Mouse (Mus musculus): Measurements from ENCODE around the gene Shh. TPM values are rescaled to one million over a fixed set of nuclear protein-coding genes. Genes with fewer than 3 reads are reported as not detected.

Gene Shh
- polyA plus RNA-seq, 1 experiment from 2014 or later, result 0.14 TPM

DNA sequence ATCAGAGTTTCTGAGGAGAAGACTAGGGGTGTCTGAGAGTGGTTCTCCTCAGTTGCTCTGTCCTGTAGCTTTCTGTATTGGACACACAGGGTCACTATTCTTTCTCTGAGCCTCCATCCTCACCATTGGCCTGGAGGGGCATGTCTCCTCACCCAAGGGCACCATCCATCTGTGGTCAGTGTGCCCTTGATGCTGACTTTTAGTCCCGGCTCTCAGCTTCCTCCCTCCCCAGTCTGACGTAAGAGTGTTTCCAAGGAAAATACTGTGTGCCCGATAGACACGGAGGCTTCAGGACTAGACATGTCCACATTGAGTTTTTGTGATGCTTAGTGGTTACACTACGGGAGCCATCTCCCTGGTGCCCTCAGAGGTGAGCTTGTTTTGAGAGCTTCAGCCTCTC is 6.5 kb upstream of the Shh start:
- ATAC-seq (replicated peaks; ENCODE audit: extremely low read depth, insufficient read depth, low FRiP score), result no peak
- no peak overlapping the region for H3K4me2 ChIP-seq (ENCODE audit: low read depth, low read length)
- no peaks in the 10 kb centered on the region for H3K4me1 ChIP-seq (ENCODE audit: control insufficient read depth, insufficient read depth, low read length)
- H3K36me3 ChIP-seq (ENCODE audit: control insufficient read depth, insufficient read depth), result no peaks in the 10 kb centered on the region
- no peak overlapping the region for H3K4me3 ChIP-seq (ENCODE audit: low read length)
- H3K9ac ChIP-seq (ENCODE audit: low read length), result no peak overlapping the region
- WGBS, result 80% methylated on average over 5 of the region's 5 CpGs
- H3K9me3 ChIP-seq (replicated peaks; ENCODE audit: control insufficient read depth, low read length), result no peaks in the 10 kb centered on the region
- peaks cover 38% of the 10 kb centered on the region for H3K27me3 ChIP-seq (ENCODE audit: control insufficient read depth, insufficient read depth, low read length)
- H3K27ac ChIP-seq (ENCODE audit: low read length), result no peak overlapping the region

DNA sequence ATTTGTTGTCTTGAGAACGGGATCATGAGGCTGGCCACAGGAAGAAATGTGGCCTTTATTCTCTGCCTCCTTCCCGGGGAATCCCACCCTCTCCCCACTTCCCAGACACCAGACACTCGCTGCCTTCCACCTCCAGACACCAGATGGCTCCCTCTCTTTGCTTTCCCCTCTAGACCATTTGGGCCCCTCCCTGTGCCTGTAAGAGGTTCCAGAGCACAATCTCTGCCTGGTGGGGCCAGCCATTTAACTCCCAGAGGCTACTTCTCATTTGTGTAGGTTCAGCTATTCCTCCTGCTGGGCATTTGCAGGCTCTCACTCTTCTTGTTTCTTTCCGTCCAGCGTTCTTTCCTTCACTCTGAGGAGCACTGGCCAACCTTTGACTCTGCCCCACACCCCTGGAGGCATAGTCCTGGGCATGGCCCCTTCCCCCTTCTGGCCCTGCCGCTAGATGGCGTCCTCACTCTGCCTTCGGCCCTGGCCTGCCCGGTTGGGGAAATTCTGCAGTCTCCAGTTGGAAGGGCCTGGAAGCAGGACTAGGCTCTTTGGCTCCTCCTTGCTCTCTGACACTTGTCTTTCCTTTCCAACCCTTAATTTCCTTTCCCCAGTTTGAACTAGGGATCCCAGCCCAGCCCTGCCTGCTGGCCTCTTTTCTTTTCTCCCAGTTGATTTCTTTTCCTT is 2.6 kb upstream of the Shh start:
- no peak for ATAC-seq (replicated peaks; ENCODE audit: extremely low read depth, insufficient read depth, low FRiP score)
- peaks cover 77% of the 10 kb centered on the region for H3K27me3 ChIP-seq (ENCODE audit: control insufficient read depth, insufficient read depth, low read length)
- H3K9me3 ChIP-seq (replicated peaks; ENCODE audit: control insufficient read depth, low read length), result no peaks in the 10 kb centered on the region
- no peaks in the 10 kb centered on the region for H3K36me3 ChIP-seq (ENCODE audit: control insufficient read depth, insufficient read depth)
- H3K27ac ChIP-seq (ENCODE audit: low read length), result no peak overlapping the region
- H3K4me3 ChIP-seq (ENCODE audit: low read length), result no peak overlapping the region
- WGBS, result 9% methylated on average over 9 of the region's 9 CpGs
- H3K4me2 ChIP-seq (ENCODE audit: low read depth, low read length), result no peak overlapping the region
- H3K9ac ChIP-seq (ENCODE audit: low read length), result no peak overlapping the region
- H3K4me1 ChIP-seq (ENCODE audit: control insufficient read depth, insufficient read depth, low read length), result peaks cover 5% of the 10 kb centered on the region; the same call in 1 of the 2 replicates

DNA sequence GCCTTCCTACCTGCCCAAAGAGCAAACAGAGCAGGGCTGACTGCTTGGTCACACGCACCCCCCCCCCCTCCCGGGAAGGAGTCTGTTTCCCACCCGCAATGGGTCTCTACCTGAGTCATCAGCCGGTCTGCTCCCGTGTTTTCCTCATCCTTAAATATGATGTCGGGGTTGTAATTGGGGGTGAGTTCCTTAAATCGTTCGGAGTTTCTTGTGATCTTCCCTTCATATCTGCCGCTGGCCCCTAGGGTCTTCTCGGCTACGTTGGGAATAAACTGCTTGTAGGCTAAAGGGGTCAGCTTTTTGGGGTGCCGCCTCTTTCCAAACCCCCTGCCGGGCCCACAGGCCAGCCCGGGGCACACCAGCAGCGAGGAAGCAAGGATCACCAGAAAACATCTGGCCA is 705 bp downstream of the Shh start:
- Histone ChIP-seq H3K9ac (ENCODE audit: low read length) (no peak overlapping the region; the same call in 1 of the 2 replicates), H3K27me3 (ENCODE audit: control insufficient read depth, insufficient read depth, low read length) (peaks cover 97% of the 10 kb centered on the region), H3K4me3 (ENCODE audit: low read length) (peak overlapping the region; percentile 33), H3K36me3 (ENCODE audit: control insufficient read depth, insufficient read depth) (no peaks in the 10 kb centered on the region), H3K27ac (ENCODE audit: low read length) (no peak overlapping the region), H3K9me3 (replicated peaks; ENCODE audit: control insufficient read depth, low read length) (no peaks in the 10 kb centered on the region), H3K4me1 (ENCODE audit: control insufficient read depth, insufficient read depth, low read length) (peaks cover 5% of the 10 kb centered on the region; the same call in 1 of the 2 replicates), H3K4me2 (ENCODE audit: low read depth, low read length) (peak overlapping the region; percentile 57)
- ATAC-seq (replicated peaks; ENCODE audit: extremely low read depth, insufficient read depth, low FRiP score), result no peak
- 2% methylated on average over 15 of the region's 15 CpGs for WGBS

DNA sequence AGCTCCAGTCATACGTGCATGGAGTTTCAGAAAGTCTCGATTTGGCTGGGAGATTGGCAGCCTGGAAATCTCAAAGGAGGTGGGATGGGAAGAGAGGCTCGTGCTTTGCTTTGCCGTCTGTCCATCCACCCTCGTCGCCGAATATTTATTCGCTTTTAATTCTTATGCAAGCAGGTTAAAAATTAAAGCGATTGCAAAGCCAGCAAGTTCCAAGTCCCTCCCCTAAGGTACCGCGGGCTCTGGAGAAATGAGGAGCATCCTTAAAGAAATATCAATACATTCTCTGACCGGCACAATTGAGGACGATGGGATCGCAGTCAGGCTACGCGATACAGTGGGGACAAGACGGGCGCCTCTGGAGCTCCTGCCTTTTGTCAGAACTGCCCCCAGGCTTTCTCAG is 1.5 kb downstream of the Shh start:
- Histone ChIP-seq H3K27ac (ENCODE audit: low read length) (no peak overlapping the region), H3K27me3 (ENCODE audit: control insufficient read depth, insufficient read depth, low read length) (peaks cover 97% of the 10 kb centered on the region), H3K36me3 (ENCODE audit: control insufficient read depth, insufficient read depth) (no peaks in the 10 kb centered on the region), H3K4me3 (ENCODE audit: low read length) (peak overlapping the region; percentile 55), H3K9me3 (replicated peaks; ENCODE audit: control insufficient read depth, low read length) (no peaks in the 10 kb centered on the region), H3K4me2 (ENCODE audit: low read depth, low read length) (peak overlapping the region; percentile 80), H3K9ac (ENCODE audit: low read length) (no peak overlapping the region), H3K4me1 (ENCODE audit: control insufficient read depth, insufficient read depth, low read length) (peaks cover 5% of the 10 kb centered on the region)
- WGBS, result 2% methylated on average over 18 of the region's 18 CpGs
- no peak for ATAC-seq (replicated peaks; ENCODE audit: extremely low read depth, insufficient read depth, low FRiP score)

DNA sequence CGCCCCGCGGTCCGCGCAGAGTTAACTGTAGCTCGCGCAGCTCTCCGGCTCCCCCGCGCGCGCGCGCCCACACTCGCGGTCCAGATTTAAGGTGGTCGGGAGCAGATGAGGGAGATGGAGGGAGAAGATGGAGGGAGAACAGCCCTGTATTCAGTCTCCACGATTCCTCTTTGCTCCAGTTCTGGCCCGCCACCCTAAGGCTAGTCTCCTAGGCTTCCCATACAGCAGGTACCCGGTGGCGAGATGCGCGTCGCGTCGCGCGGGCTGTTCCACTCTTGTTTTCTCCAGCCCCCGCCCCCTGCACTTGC is 2.0 kb downstream of the Shh start:
- Histone ChIP-seq H3K27ac (ENCODE audit: low read length) (no peak overlapping the region), H3K4me1 (ENCODE audit: control insufficient read depth, insufficient read depth, low read length) (peaks cover 5% of the 10 kb centered on the region), H3K9me3 (replicated peaks; ENCODE audit: control insufficient read depth, low read length) (no peaks in the 10 kb centered on the region), H3K36me3 (ENCODE audit: control insufficient read depth, insufficient read depth) (no peaks in the 10 kb centered on the region), H3K4me2 (ENCODE audit: low read depth, low read length) (peak overlapping the region; percentile 80), H3K27me3 (ENCODE audit: control insufficient read depth, insufficient read depth, low read length) (peaks cover 98% of the 10 kb centered on the region), H3K4me3 (ENCODE audit: low read length) (peak overlapping the region; percentile 55), H3K9ac (ENCODE audit: low read length) (no peak overlapping the region)
- under 1% methylated on average over 29 of the region's 29 CpGs for WGBS
- ATAC-seq (replicated peaks; ENCODE audit: extremely low read depth, insufficient read depth, low FRiP score), result no peak

- Histone ChIP-seq H3K9ac (ENCODE audit: low read length) (peak overlapping the region; percentile 26; the same call in 1 of the 2 replicates), H3K4me2 (ENCODE audit: low read depth, low read length) (peak overlapping the region; percentile 80), H3K4me3 (ENCODE audit: low read length) (peak overlapping the region; percentile 55), H3K9me3 (replicated peaks; ENCODE audit: control insufficient read depth, low read length) (no peaks in the 10 kb centered on the region), H3K36me3 (ENCODE audit: control insufficient read depth, insufficient read depth) (no peaks in the 10 kb centered on the region), H3K4me1 (ENCODE audit: control insufficient read depth, insufficient read depth, low read length) (peaks cover 5% of the 10 kb centered on the region), H3K27me3 (ENCODE audit: control insufficient read depth, insufficient read depth, low read length) (peaks cover 100% of the 10 kb centered on the region), H3K27ac (ENCODE audit: low read length) (no peak overlapping the region)
- WGBS, result under 1% methylated on average over 74 of the region's 76 CpGs
- no peak for ATAC-seq (replicated peaks; ENCODE audit: extremely low read depth, insufficient read depth, low FRiP score)
Measured at GRCm38 (mm10) chr5:28464361-28465098, 2.5 kb downstream of the Shh start.

- Histone ChIP-seq H3K4me2 (ENCODE audit: low read depth, low read length) (no peak overlapping the region), H3K4me1 (ENCODE audit: control insufficient read depth, insufficient read depth, low read length) (peaks cover 5% of the 10 kb centered on the region), H3K36me3 (ENCODE audit: control insufficient read depth, insufficient read depth) (no peaks in the 10 kb centered on the region), H3K9ac (ENCODE audit: low read length) (no peak overlapping the region), H3K4me3 (ENCODE audit: low read length) (peak overlapping the region; percentile 55; the same call in 1 of the 2 replicates), H3K9me3 (replicated peaks; ENCODE audit: control insufficient read depth, low read length) (no peaks in the 10 kb centered on the region), H3K27ac (ENCODE audit: low read length) (no peak overlapping the region), H3K27me3 (ENCODE audit: control insufficient read depth, insufficient read depth, low read length) (peaks cover 100% of the 10 kb centered on the region)
- WGBS, result 5% methylated on average over 10 of the region's 10 CpGs
- ATAC-seq (replicated peaks; ENCODE audit: extremely low read depth, insufficient read depth, low FRiP score), result no peak
Measured at GRCm38 (mm10) chr5:28463656-28464055, 3.4 kb downstream of the Shh start.

DNA sequence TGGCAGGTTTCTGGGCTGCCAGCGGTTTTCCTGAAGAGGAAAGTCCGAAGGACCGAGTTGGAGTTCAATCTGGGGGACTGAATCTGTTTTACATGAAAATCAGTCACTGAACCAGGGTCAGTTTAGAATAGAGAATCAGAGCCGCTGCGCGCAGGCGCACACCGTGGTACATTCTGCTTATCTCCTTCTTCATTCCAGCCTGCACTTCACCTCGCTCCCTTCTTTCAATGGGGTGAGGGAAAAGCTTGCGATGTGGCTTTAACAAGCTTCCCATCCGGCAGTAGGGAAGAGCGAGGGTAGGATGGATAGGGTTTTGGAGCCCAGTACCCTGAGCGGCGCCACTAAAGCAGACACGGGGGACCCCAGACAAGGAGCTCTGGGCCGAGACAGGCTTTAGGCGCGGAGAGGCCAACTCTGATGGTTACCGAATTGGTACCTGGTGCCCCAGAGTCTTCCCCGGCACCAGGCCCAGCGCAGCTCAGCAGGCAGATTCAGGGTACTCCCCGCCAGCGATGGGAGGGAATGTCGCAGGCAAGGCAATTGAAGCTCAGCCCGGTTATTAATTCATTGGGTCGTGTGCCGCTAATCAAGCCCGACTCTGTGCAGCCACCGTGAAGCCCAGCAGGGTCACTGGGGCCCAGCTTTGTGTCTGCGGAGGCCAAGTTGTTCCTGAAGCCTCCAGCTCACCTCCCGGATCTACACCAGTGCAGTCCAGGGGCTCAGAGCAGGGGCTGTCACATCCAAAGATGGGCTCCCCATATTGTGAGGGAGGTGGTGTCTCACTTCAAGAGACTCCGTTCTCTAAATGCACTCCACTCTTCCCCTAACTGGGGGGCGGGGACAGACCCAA is 4.1 kb downstream of the Shh start:
- no peak for ATAC-seq (replicated peaks; ENCODE audit: extremely low read depth, insufficient read depth, low FRiP score)
- Histone ChIP-seq H3K9ac (ENCODE audit: low read length) (no peak overlapping the region), H3K4me1 (ENCODE audit: control insufficient read depth, insufficient read depth, low read length) (peaks cover 8% of the 10 kb centered on the region), H3K27ac (ENCODE audit: low read length) (no peak overlapping the region), H3K36me3 (ENCODE audit: control insufficient read depth, insufficient read depth) (no peaks in the 10 kb centered on the region), H3K27me3 (ENCODE audit: control insufficient read depth, insufficient read depth, low read length) (peaks cover 100% of the 10 kb centered on the region), H3K4me3 (ENCODE audit: low read length) (no peak overlapping the region), H3K4me2 (ENCODE audit: low read depth, low read length) (no peak overlapping the region), H3K9me3 (replicated peaks; ENCODE audit: control insufficient read depth, low read length) (no peaks in the 10 kb centered on the region)
- 2% methylated on average over 33 of the region's 33 CpGs for WGBS

- no peak overlapping the region for H3K4me2 ChIP-seq (ENCODE audit: low read depth, low read length)
- H3K27me3 ChIP-seq (ENCODE audit: control insufficient read depth, insufficient read depth, low read length), result peaks cover 96% of the 10 kb centered on the region
- H3K9ac ChIP-seq (ENCODE audit: low read length), result no peak overlapping the region
- WGBS, result 14% methylated on average over 11 of the region's 11 CpGs
- no peak overlapping the region for H3K4me3 ChIP-seq (ENCODE audit: low read length)
- peaks cover 6% of the 10 kb centered on the region for H3K4me1 ChIP-seq (ENCODE audit: control insufficient read depth, insufficient read depth, low read length)
- no peaks in the 10 kb centered on the region for H3K36me3 ChIP-seq (ENCODE audit: control insufficient read depth, insufficient read depth)
- no peak overlapping the region for H3K27ac ChIP-seq (ENCODE audit: low read length)
- no peaks in the 10 kb centered on the region for H3K9me3 ChIP-seq (replicated peaks; ENCODE audit: control insufficient read depth, low read length)
- no peak for ATAC-seq (replicated peaks; ENCODE audit: extremely low read depth, insufficient read depth, low FRiP score)
Measured at GRCm38 (mm10) chr5:28461376-28461775, 5.7 kb downstream of the Shh start.
